Mouse (Mus musculus): ENCODE data around the gene Gm4305. TPM values are rescaled to one million over a fixed set of nuclear protein-coding genes. Genes with fewer than 3 reads are reported as not detected.
"Not testable (repeated sequence)": the region's sequence is repeated elsewhere in the genome, so short reads cannot be mapped to it uniquely, and the experiment has no call there.

The Gm4305 gene
- polyA plus RNA-seq (2012; ENCODE audit: insufficient read depth, low replicate concordance) = not detected in 2 replicates

- H3K27me3 ChIP-seq (replicated peaks); H3K4me1 ChIP-seq; H3K4me3 ChIP-seq (replicated peaks): not testable (repeated sequence)
Measured at GRCm38 (mm10) chr10:100350793-100351192, at the start of gene Gm4305. Gene Gm4305, plus strand, starts transcription at chr10:100351093.

GRCm38 (mm10) chr10:100335376-100335775 lies 15.5 kb upstream of the Gm4305 start, which contains the start of gene Gm4301:
Gene Gm4301, plus strand, starts transcription at chr10:100335676.
- H3K4me1 ChIP-seq; H3K9me3 ChIP-seq; H3K36me3 ChIP-seq (replicated peaks; ENCODE audit: low read length); H3K27me3 ChIP-seq (replicated peaks); H3K4me3 ChIP-seq (replicated peaks): not testable (repeated sequence)

More at GRCm38 (mm10) chr10:100350793-100351192, at the start of gene Gm4305:
- not testable (repeated sequence) for H3K9me3 ChIP-seq; H3K36me3 ChIP-seq (replicated peaks; ENCODE audit: low read length)

DNA sequence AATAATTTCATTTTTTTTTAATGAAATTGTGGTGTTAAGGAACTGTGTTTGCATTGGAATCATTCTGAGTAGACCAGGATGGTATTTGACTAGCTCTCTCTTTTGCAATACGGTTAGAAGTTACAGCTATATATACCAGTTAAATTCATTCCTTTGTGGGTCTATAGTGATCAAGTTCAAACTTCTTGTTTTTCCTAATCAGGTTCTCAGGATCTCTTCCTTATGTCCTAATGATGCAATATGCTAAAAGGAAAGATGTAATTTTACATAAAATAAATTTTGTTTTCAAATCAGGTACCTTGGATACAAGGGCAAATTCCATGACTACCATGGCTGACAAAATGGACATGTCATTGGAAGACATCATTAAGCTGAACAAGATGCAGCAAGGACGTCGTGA lies 10.4 kb upstream of the Gm4305 start, which contains the start of gene Gm4302:
Gm4302 (plus strand) TSS at position 301 of the 400 bp plus-strand sequence.
- H3K27me3 ChIP-seq (replicated peaks); H3K4me1 ChIP-seq; H3K36me3 ChIP-seq (replicated peaks; ENCODE audit: low read length); H3K4me3 ChIP-seq (replicated peaks); H3K9me3 ChIP-seq: not testable (repeated sequence)

DNA sequence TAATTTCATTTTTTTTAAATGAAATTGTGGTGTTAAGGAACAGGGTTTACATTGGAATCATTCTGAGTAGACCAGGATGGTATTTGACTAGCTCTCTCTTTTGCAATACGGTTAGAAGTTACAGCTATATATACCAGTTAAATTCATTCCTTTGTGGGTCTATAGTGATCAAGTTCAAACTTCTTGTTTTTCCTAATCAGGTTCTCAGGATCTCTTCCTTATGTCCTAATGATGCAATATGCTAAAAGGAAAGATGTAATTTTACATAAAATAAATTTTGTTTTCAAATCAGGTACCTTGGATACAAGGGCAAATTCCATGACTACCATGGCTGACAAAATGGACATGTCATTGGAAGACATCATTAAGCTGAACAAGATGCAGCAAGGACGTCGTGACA lies 5.2 kb upstream of the Gm4305 start, which contains the start of gene Gm4303:
Gm4303 (plus strand) TSS at position 301 of the 400 bp plus-strand sequence.
- not testable (repeated sequence) for H3K4me1 ChIP-seq; H3K9me3 ChIP-seq; H3K36me3 ChIP-seq (replicated peaks; ENCODE audit: low read length); H3K4me3 ChIP-seq (replicated peaks); H3K27me3 ChIP-seq (replicated peaks)

GRCm38 (mm10) chr10:100356841-100357240 lies 5.9 kb downstream of the Gm4305 start:
- H3K27me3 ChIP-seq (replicated peaks); H3K4me3 ChIP-seq (replicated peaks); H3K9me3 ChIP-seq; H3K4me1 ChIP-seq; H3K36me3 ChIP-seq (replicated peaks; ENCODE audit: low read length): not testable (repeated sequence)

DNA sequence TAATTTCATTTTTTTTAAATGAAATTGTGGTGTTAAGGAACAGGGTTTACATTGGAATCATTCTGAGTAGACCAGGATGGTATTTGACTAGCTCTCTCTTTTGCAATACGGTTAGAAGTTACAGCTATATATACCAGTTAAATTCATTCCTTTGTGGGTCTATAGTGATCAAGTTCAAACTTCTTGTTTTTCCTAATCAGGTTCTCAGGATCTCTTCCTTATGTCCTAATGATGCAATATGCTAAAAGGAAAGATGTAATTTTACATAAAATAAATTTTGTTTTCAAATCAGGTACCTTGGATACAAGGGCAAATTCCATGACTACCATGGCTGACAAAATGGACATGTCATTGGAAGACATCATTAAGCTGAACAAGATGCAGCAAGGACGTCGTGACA lies 10.1 kb downstream of the Gm4305 start, which contains the start of gene Gm4307:
Gm4307 (plus strand) TSS at position 301 of the 400 bp plus-strand sequence.
- H3K36me3 ChIP-seq (replicated peaks; ENCODE audit: low read length); H3K27me3 ChIP-seq (replicated peaks); H3K4me1 ChIP-seq; H3K4me3 ChIP-seq (replicated peaks); H3K9me3 ChIP-seq: not testable (repeated sequence)

GRCm38 (mm10) chr10:100382460-100382859 lies 31.6 kb downstream of the Gm4305 start, which contains the start of gene Gm4312:
Gene Gm4312, minus strand, starts transcription at chr10:100382560.
- not testable (repeated sequence) for H3K4me1 ChIP-seq

More at GRCm38 (mm10) chr10:100382460-100382859, 31.6 kb downstream of the Gm4305 start, which contains the start of gene Gm4312:
- not testable (repeated sequence) for H3K9me3 ChIP-seq; H3K27me3 ChIP-seq (replicated peaks); H3K4me3 ChIP-seq (replicated peaks); H3K36me3 ChIP-seq (replicated peaks; ENCODE audit: low read length)

Other genes starting within 250 kb of the Gm4305 start
- not detected in 2 replicates for gene Gm4301, start 15.4 kb upstream of the Gm4305 start, polyA plus RNA-seq (2012; ENCODE audit: insufficient read depth, low replicate concordance)
- not detected in 2 replicates for gene Gm4302, start 10.3 kb upstream of the Gm4305 start, polyA plus RNA-seq (2012; ENCODE audit: insufficient read depth, low replicate concordance)
- not detected in 2 replicates for gene Gm4303, start 5.1 kb upstream of the Gm4305 start, polyA plus RNA-seq (2012; ENCODE audit: insufficient read depth, low replicate concordance)
- gene Gm4307, start 10.2 kb downstream of the Gm4305 start, polyA plus RNA-seq (2012; ENCODE audit: insufficient read depth, low replicate concordance) = not detected in 2 replicates
- not detected in 2 replicates for gene Gm4312, start 31.5 kb downstream of the Gm4305 start, polyA plus RNA-seq (2012; ENCODE audit: insufficient read depth, low replicate concordance)
- gene Tmtc3, start 136.3 kb downstream of the Gm4305 start, polyA plus RNA-seq (2012; ENCODE audit: insufficient read depth, low replicate concordance) = 0.31 TPM in 1 of 2 replicates, not detected in the other
- 0.12 TPM in 1 of 2 replicates, not detected in the other for gene Cep290, start 136.5 kb downstream of the Gm4305 start, polyA plus RNA-seq (2012; ENCODE audit: insufficient read depth, low replicate concordance)
- 3.3 TPM in 1 of 2 replicates, not detected in the other for gene 4930430F08Rik, start 239.3 kb downstream of the Gm4305 start, polyA plus RNA-seq (2012; ENCODE audit: insufficient read depth, low replicate concordance)
- not detected in 2 replicates for gene 1700017N19Rik, start 239.4 kb downstream of the Gm4305 start, polyA plus RNA-seq (2012; ENCODE audit: insufficient read depth, low replicate concordance)